Mouse (Mus musculus): ENCODE measurements at regions not wholly inside any gene's neighbourhood (a gene's known extent, or its start where the extent isn't known, plus 50 kb on each side); places are given as distances from the start of the nearest gene placed in this dataset.

DNA sequence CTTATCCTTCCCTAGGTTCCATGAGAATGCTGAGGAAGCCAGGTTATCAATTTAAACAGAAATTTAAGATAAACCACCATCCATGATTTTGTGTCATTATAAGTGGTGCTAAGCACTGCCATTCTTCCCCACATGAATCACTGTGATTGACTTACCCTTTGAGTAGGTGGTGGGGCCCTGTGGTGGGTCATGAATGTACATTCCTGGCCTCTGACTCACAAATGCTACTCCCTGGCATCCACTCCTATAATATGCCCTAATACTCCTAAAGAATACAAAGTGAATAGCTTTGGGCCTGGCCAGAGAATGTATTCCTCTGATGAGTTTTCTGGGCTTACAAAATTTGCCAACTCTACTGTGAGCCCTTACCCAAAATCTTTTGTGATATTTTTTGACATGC lies 325.6 kb upstream of the Hsf2 start:
- TF ChIP-seq MYC (IDR thresholded peaks at IDR 0.05; ENCODE audit: low read depth, low read length) (no peak), ZNF384 (IDR thresholded peaks at IDR 0.05; ENCODE audit: low read depth, low read length) (no peak), SMC3 (IDR thresholded peaks at IDR 0.05; ENCODE audit: low read depth, low read length) (no peak), POLR2AphosphoS5 (IDR thresholded peaks at IDR 0.05; ENCODE audit: borderline replicate concordance, low read depth, low read length) (no peak)
- Histone ChIP-seq H3K79me2 (ENCODE audit: control insufficient read depth, insufficient read depth, low read length, poor library complexity) (no peaks in the 10 kb centered on the region), H3K4me3 (ENCODE audit: control insufficient read depth in 1 of 2, insufficient read depth in 1 of 2, low read depth in 2 of 2, low read length in 2 of 2) (no peak overlapping the region), H3K36me3 (ENCODE audit: control insufficient read depth in 1 of 2, insufficient read depth in 2 of 2, low read length in 2 of 2) (no peaks in the 10 kb centered on the region), H3K27ac (ENCODE audit: control insufficient read depth, low read depth, low read length) (no peak overlapping the region), H3K9me3 (replicated peaks; ENCODE audit: insufficient read depth, low read length) (no peaks in the 10 kb centered on the region), H3K9ac (ENCODE audit: control insufficient read depth, low read depth, low read length, poor library complexity, severe bottlenecking) (no peak overlapping the region), H3K27me3 (ENCODE audit: control insufficient read depth in 1 of 2, insufficient read depth in 2 of 2, low read length in 2 of 2) (no peaks in the 10 kb centered on the region), H3K4me1 (ENCODE audit: control insufficient read depth in 1 of 2, insufficient read depth in 2 of 2, low read length in 2 of 2) (no peaks in the 10 kb centered on the region)
- DNase-seq (ENCODE audit: low read depth, low spot score) = no peak

DNA sequence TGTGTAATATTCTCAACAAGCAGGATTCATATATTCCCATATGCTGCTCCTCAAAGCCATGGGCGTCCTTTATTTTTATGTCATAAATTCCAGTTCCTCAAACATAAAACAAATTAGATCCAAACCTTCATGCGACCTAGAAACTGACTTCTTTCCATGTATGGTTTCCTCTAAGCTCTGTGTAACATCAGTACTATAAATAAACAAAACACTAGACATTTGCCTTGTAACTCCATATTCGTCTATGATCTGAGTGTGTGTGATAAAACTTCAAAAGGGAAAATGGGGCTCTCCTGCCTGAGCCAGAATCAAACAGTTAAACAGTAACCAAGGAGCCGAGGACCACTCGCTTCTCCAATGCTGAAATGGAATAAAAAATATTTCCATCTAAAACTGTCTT lies 322.8 kb upstream of the Hsf2 start:
- H3K79me2 ChIP-seq (ENCODE audit: control insufficient read depth, insufficient read depth, low read length, poor library complexity) = no peaks in the 10 kb centered on the region
- no peaks in the 10 kb centered on the region for H3K36me3 ChIP-seq (ENCODE audit: control insufficient read depth in 1 of 2, insufficient read depth in 2 of 2, low read length in 2 of 2)
- no peak overlapping the region for H3K4me3 ChIP-seq (ENCODE audit: control insufficient read depth in 1 of 2, insufficient read depth in 1 of 2, low read depth in 2 of 2, low read length in 2 of 2)
- TF ChIP-seq POLR2AphosphoS2 (IDR thresholded peaks at IDR 0.05; ENCODE audit: low read length) = no peak
- TF ChIP-seq GATA1 (IDR thresholded peaks at IDR 0.05; ENCODE audit: low read depth, low read length) = no peak
- no peak for TF ChIP-seq SIN3A (IDR thresholded peaks at IDR 0.05; ENCODE audit: low read length)
- H3K9ac ChIP-seq (ENCODE audit: control insufficient read depth, low read depth, low read length, poor library complexity, severe bottlenecking) = no peak overlapping the region
- H3K4me1 ChIP-seq (ENCODE audit: control insufficient read depth in 1 of 2, insufficient read depth in 2 of 2, low read length in 2 of 2) = no peaks in the 10 kb centered on the region
- DNase-seq (ENCODE audit: low read depth, low spot score) = no peak
- H3K9me3 ChIP-seq (replicated peaks; ENCODE audit: insufficient read depth, low read length) = no peaks in the 10 kb centered on the region
- H3K27me3 ChIP-seq (ENCODE audit: control insufficient read depth in 1 of 2, insufficient read depth in 2 of 2, low read length in 2 of 2) = no peaks in the 10 kb centered on the region
- no peak overlapping the region for H3K27ac ChIP-seq (ENCODE audit: control insufficient read depth, low read depth, low read length)

DNA sequence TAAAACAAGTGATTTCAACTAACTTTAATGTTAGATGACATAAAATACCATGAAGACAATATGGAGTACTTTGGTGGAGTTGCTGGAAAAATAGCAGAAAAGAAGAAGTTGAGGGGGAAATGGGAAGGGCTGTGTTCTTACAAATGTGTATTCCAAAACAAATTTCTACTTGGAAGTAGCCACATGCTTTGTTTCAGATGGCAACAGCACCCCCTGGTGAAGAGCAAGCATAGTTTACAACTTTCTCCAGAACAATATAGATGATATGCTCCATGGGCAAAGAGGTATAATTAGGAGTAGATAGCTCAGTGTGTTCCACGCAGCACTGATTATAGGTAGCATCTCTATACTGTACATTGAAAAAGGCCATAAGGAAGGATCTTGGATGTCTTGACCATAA lies 302.6 kb upstream of the Hsf2 start:
- H3K27ac ChIP-seq (ENCODE audit: control insufficient read depth, low read depth, low read length) = no peak overlapping the region
- no peaks in the 10 kb centered on the region for H3K36me3 ChIP-seq (ENCODE audit: control insufficient read depth in 1 of 2, insufficient read depth in 2 of 2, low read length in 2 of 2)
- no peaks in the 10 kb centered on the region for H3K9me3 ChIP-seq (replicated peaks; ENCODE audit: insufficient read depth, low read length)
- no peaks in the 10 kb centered on the region for H3K79me2 ChIP-seq (ENCODE audit: control insufficient read depth, insufficient read depth, low read length, poor library complexity)
- peak; percentile 3 for DNase-seq (ENCODE audit: low read depth, low spot score)
- no peaks in the 10 kb centered on the region for H3K27me3 ChIP-seq (ENCODE audit: control insufficient read depth in 1 of 2, insufficient read depth in 2 of 2, low read length in 2 of 2)
- no peak overlapping the region for H3K9ac ChIP-seq (ENCODE audit: control insufficient read depth, low read depth, low read length, poor library complexity, severe bottlenecking)
- no peak overlapping the region for H3K4me3 ChIP-seq (ENCODE audit: control insufficient read depth in 1 of 2, insufficient read depth in 1 of 2, low read depth in 2 of 2, low read length in 2 of 2)
- H3K4me1 ChIP-seq (ENCODE audit: control insufficient read depth in 1 of 2, insufficient read depth in 2 of 2, low read length in 2 of 2) = no peaks in the 10 kb centered on the region
- TF ChIP-seq POLR2AphosphoS5 (IDR thresholded peaks at IDR 0.05; ENCODE audit: borderline replicate concordance, low read depth, low read length) (no peak), RCOR1 (IDR thresholded peaks at IDR 0.05; ENCODE audit: low read depth, low read length) (no peak), GATA1 (IDR thresholded peaks at IDR 0.05; ENCODE audit: low read depth, low read length) (no peak), MYC (IDR thresholded peaks at IDR 0.05; ENCODE audit: low read depth, low read length) (no peak), ELF1 (IDR thresholded peaks at IDR 0.05; ENCODE audit: low read depth, low read length) (no peak), ZNF384 (IDR thresholded peaks at IDR 0.05; ENCODE audit: low read depth, low read length) (no peak)

DNA sequence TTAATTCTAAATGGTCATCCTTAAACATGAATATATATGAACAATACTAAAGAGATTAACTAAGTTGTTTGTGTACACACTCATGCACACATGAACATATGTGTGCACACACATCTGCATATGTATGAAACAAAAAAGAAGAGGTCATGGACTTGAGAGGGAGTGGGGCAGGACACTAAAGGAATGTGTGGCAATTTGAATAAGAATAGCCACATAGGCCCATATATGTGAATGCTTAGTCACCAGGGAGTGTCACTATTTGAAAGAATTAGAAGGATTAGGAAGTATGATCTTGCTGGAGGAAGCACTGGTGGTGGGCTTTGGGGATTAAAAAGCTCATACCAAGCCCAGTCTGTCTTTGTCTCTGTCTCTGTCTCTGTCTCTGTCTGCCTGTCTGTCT lies 275.5 kb upstream of the Hsf2 start:
- Histone ChIP-seq H3K9me3 (replicated peaks; ENCODE audit: insufficient read depth, low read length) (no peaks in the 10 kb centered on the region), H3K36me3 (ENCODE audit: control insufficient read depth in 1 of 2, insufficient read depth in 2 of 2, low read length in 2 of 2) (no peaks in the 10 kb centered on the region), H3K9ac (ENCODE audit: control insufficient read depth, low read depth, low read length, poor library complexity, severe bottlenecking) (no peak overlapping the region), H3K79me2 (ENCODE audit: control insufficient read depth, insufficient read depth, low read length, poor library complexity) (no peaks in the 10 kb centered on the region), H3K27me3 (ENCODE audit: control insufficient read depth in 1 of 2, insufficient read depth in 2 of 2, low read length in 2 of 2) (no peaks in the 10 kb centered on the region), H3K4me3 (ENCODE audit: control insufficient read depth in 1 of 2, insufficient read depth in 1 of 2, low read depth in 2 of 2, low read length in 2 of 2) (no peak overlapping the region), H3K27ac (ENCODE audit: control insufficient read depth, low read depth, low read length) (no peak overlapping the region), H3K4me1 (ENCODE audit: control insufficient read depth in 1 of 2, insufficient read depth in 2 of 2, low read length in 2 of 2) (no peaks in the 10 kb centered on the region)
- TF ChIP-seq NRF1 (IDR thresholded peaks at IDR 0.05; ENCODE audit: insufficient read depth, low read depth, low read length, poor library complexity, severe bottlenecking) (no peak), USF2 (IDR thresholded peaks at IDR 0.05; ENCODE audit: borderline replicate concordance in 1 of 2, insufficient read depth in 1 of 2, low read depth in 1 of 2, low read length in 2 of 2) (no peak), MEF2A (IDR thresholded peaks at IDR 0.05; ENCODE audit: extremely low read depth, insufficient replicate concordance, low read depth, low read length, poor library complexity, severe bottlenecking) (no peak), ZKSCAN1 (IDR thresholded peaks at IDR 0.05; ENCODE audit: low read depth, low read length) (no peak), CTCF (IDR thresholded peaks at IDR 0.05 in 2 of 3, conservative IDR thresholded peaks at IDR 0.05 in 1 of 3; ENCODE audit: control insufficient read depth in 1 of 3, insufficient read depth in 1 of 3, low read depth in 2 of 3, low read length in 3 of 3, poor library complexity in 1 of 3, severe bottlenecking in 1 of 3) (no peak), TCF12 (IDR thresholded peaks at IDR 0.05; ENCODE audit: low read depth, low read length) (no peak), POLR2A (IDR thresholded peaks at IDR 0.05; ENCODE audit: control insufficient read depth in 1 of 2, insufficient read depth in 1 of 2, low read depth in 1 of 2, low read length in 2 of 2, poor library complexity in 1 of 2) (no peak), UBTF (IDR thresholded peaks at IDR 0.05; ENCODE audit: borderline replicate concordance, insufficient read depth, low read depth, low read length) (no peak), BHLHE40 (IDR thresholded peaks at IDR 0.05; ENCODE audit: borderline replicate concordance, low read depth, low read length) (no peak), JUND (IDR thresholded peaks at IDR 0.05; ENCODE audit: low read depth, low read length) (no peak), NELFE (IDR thresholded peaks at IDR 0.05; ENCODE audit: low read depth, low read length) (no peak), ZNF384 (IDR thresholded peaks at IDR 0.05; ENCODE audit: low read depth, low read length) (no peak), SIN3A (IDR thresholded peaks at IDR 0.05; ENCODE audit: low read length) (no peak)
- DNase-seq (ENCODE audit: low read depth, low spot score) = no peak
